Mouse (Mus musculus) cerebellum, adult 2 months (tissue): Measurements from ENCODE around the gene Pgf.

ENCODE experiments used
- CTCF ChIP-seq: fragments of 200-500 bp; IDR thresholded peaks from 2 replicates; pipeline ENCODE4 v1.5.1; 2011; ENCODE audit warnings: low read depth, mild to moderate bottlenecking, control low read depth, low read length, moderate library complexity, borderline replicate concordance; ENCODE audit not compliant: insufficient read depth
- POLR2A ChIP-seq: fragments of 200-500 bp; IDR thresholded peaks from 2 replicates; pipeline ENCODE4 v1.6.1; 2011; ENCODE audit warnings: low read length, control low read depth, borderline replicate concordance; ENCODE audit not compliant: insufficient read depth

- no peak for TF ChIP-seq POLR2A
- no peak for TF ChIP-seq CTCF
Measured at GRCm38 (mm10) chr12:85205425-85205824, 27.8 kb upstream of the Pgf start.
